Mouse (Mus musculus) hindbrain, embryonic 15.5 days (tissue): ENCODE results near the gene Hnrnpa0. TPM values are rescaled to one million over a fixed set of nuclear protein-coding genes. Genes with fewer than 3 reads are reported as not detected.
"Not testable (repeated sequence)": the region's sequence is repeated elsewhere in the genome, so short reads cannot be mapped to it uniquely, and the experiment has no call there.

Experiments
- ATAC-seq: fragments of 200-750 bp; cut with Nextera tagmentation; 2 replicates; pipeline ENCODE4 v1.8.0; 2017; ENCODE audit warnings: low read depth, moderate number of reproducible peaks, moderate TSS enrichment; ENCODE audit not compliant: low FRiP score
- H3K27ac ChIP-seq: fragments of 300-500 bp; sonication (generic); replicated peaks from 2 replicates; pipeline ENCODE4 v1.5.1; 2015; ENCODE audit warnings: mild to moderate bottlenecking, inconsistent platforms
- H3K27me3 ChIP-seq: fragments of 300-500 bp; sonication (generic); 2 replicates; pipeline ENCODE4 v1.6.1; 2015; ENCODE audit warnings: control low read depth, inconsistent platforms
- H3K36me3 ChIP-seq: fragments of 300-500 bp; sonication (generic); 2 replicates; pipeline ENCODE4 v1.6.1; 2015; ENCODE audit warnings: control low read depth, inconsistent platforms
- H3K4me1 ChIP-seq: fragments of 300-500 bp; sonication (generic); replicated peaks from 2 replicates; pipeline ENCODE4 v1.6.1; 2015; ENCODE audit warnings: control low read depth, inconsistent platforms
- H3K4me2 ChIP-seq: fragments of 300-500 bp; sonication (generic); 2 replicates; pipeline ENCODE4 v1.6.1; 2015; ENCODE audit warnings: moderate library complexity, mild to moderate bottlenecking, inconsistent platforms
- H3K4me3 ChIP-seq: fragments of 300-500 bp; sonication (generic); 2 replicates; pipeline ENCODE4 v1.5.1; 2015; ENCODE audit warnings: mild to moderate bottlenecking, inconsistent platforms
- H3K9ac ChIP-seq: fragments of 300-500 bp; sonication (generic); 2 replicates; pipeline ENCODE4 v1.6.1; 2015; ENCODE audit warnings: inconsistent platforms
- H3K9me3 ChIP-seq: fragments of 300-500 bp; sonication (generic); 2 replicates; pipeline ENCODE4 v1.6.1; 2016; ENCODE audit warnings: control low read depth, inconsistent platforms
- WGBS: fragments of 180-500 bp; shearing (Covaris S2); methylation state at CpG from one replicate; pipeline ENCODE4 v1.1.7; 2015; 5-methylcytosine and 5-hydroxymethylcytosine counted together
- polyA plus RNA-seq: library from polyadenylated mRNA; unstranded; fragments of >200 nt; fragmentation: Nextera tagmentation; extraction: Ambion mirVana; gene quantifications from 2 replicates; pipeline ENCODE4 v1.2.1, GENCODE M21; 2015

The Hnrnpa0 gene
- polyA plus RNA-seq, 1 experiment from 2014 or later: 39.6 TPM

DNA sequence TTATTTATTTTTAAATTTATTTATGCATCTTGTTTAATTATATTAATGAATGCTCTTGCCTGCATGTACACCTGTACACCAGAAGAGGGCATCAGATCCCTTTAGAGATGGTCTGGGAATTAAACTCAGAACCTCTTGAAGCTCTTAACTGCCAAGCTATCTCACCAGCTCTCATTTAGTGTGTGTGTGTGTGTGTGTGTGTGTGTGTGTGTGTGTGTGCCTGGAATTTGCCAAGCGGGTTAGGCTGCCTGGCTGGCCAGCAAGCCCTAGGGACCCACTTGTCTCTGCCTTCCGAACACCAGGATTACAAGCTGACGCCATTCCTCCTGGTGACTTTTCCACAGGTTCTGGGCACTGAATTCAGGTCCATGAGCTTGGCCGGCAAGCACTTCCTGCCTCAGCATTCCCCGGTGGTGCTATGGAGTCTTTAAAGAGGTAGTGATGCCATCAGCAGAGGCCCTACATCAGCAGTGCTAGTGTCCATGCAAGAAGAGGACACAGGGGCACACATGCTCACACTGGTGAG, 20.7 kb upstream of the Hnrnpa0 start:
- Histone ChIP-seq H3K27me3 (no peaks in the 10 kb centered on the region), H3K4me3 (peak overlapping the region; percentile 41), H3K4me1 (peaks cover 12% of the 10 kb centered on the region), H3K9me3 (no peaks in the 10 kb centered on the region), H3K36me3 (no peaks in the 10 kb centered on the region), H3K9ac (no peak overlapping the region), H3K27ac (no peak overlapping the region), H3K4me2 (peak overlapping the region; percentile 80)
- peak; percentile 46; the same call in 1 of the 2 replicates for ATAC-seq
- 41% methylated on average over 5 of the region's 5 CpGs for WGBS

- Histone ChIP-seq H3K4me1 (peaks cover 12% of the 10 kb centered on the region), H3K27me3 (no peaks in the 10 kb centered on the region), H3K9me3 (no peaks in the 10 kb centered on the region), H3K4me2 (peak overlapping the region; percentile 80), H3K4me3 (peak overlapping the region; percentile 41), H3K36me3 (no peaks in the 10 kb centered on the region), H3K27ac (peak overlapping the region; percentile 69; the same call in 1 of the 2 replicates), H3K9ac (peak overlapping the region; percentile 44)
- WGBS: under 1% methylated on average over 17 of the region's 17 CpGs
- ATAC-seq: peak; percentile 94
These were observed 20.0 kb upstream of the Hnrnpa0 start for GRCm38 (mm10) chr13:58148256-58148831.

DNA sequence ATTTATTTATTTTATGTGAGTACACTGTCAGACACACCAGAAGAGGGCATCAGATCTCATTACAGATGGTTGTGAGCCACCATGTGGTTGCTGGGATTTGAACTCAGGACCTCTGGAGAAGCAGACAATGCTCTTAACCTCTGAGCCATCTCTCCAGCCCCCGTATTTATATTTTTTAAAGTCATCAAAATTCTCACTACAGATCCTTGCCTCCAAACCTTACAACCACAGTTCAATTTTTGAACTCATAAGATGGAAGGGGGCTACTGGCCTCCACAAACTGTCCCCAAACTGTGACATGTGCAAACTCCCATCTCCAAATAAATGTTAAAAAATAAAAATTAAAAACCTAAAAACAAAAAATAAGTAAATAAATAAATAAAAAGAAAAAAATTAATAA, 19.4 kb upstream of the Hnrnpa0 start:
- Histone ChIP-seq H3K4me1 (peaks cover 12% of the 10 kb centered on the region), H3K9me3 (no peaks in the 10 kb centered on the region), H3K27me3 (no peaks in the 10 kb centered on the region), H3K9ac (no peak overlapping the region), H3K27ac (no peak overlapping the region), H3K4me3 (no peak overlapping the region), H3K4me2 (no peak overlapping the region), H3K36me3 (no peaks in the 10 kb centered on the region)
- ATAC-seq: no peak
- 65% methylated on average over 1 of the region's 1 CpGs for WGBS

DNA sequence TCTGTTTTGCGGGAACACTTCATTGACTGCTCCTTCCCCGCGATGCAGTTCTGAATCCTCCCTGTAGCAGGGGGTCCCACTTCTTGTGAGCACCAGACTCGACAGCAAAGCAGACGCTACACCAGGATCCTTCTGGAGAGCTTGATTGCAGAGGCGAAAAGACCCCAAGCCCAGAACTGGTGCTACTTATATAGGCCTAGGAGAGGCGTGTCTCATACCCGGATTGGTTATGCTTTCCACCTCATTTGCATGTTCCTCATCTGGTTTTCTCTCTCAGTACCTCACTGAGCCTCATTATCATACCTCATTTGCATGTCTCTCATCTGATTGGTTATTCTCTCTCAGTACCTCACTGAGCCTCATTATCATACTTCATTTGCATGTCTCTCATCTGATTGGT, 18.2 kb upstream of the Hnrnpa0 start:
- H3K4me1 ChIP-seq: peaks cover 12% of the 10 kb centered on the region
- not testable (repeated sequence) for H3K9ac ChIP-seq, H3K27ac ChIP-seq, H3K36me3 ChIP-seq, H3K9me3 ChIP-seq, H3K4me3 ChIP-seq, H3K4me2 ChIP-seq, ATAC-seq, H3K27me3 ChIP-seq
- 95% methylated on average over 8 of the region's 8 CpGs for WGBS

- H3K36me3 ChIP-seq: no peaks in the 10 kb centered on the region
- H3K9ac ChIP-seq: no peak overlapping the region
- 52% methylated on average over 3 of the region's 3 CpGs for WGBS
- no peaks in the 10 kb centered on the region for H3K27me3 ChIP-seq
- H3K4me1 ChIP-seq: peaks cover 6% of the 10 kb centered on the region
- no peaks in the 10 kb centered on the region for H3K9me3 ChIP-seq
- H3K4me3 ChIP-seq: no peak overlapping the region
- H3K27ac ChIP-seq: no peak overlapping the region
- H3K4me2 ChIP-seq: no peak overlapping the region
- no peak for ATAC-seq
These were observed 3.3 kb upstream of the Hnrnpa0 start for GRCm38 (mm10) chr13:58131692-58132091.

DNA sequence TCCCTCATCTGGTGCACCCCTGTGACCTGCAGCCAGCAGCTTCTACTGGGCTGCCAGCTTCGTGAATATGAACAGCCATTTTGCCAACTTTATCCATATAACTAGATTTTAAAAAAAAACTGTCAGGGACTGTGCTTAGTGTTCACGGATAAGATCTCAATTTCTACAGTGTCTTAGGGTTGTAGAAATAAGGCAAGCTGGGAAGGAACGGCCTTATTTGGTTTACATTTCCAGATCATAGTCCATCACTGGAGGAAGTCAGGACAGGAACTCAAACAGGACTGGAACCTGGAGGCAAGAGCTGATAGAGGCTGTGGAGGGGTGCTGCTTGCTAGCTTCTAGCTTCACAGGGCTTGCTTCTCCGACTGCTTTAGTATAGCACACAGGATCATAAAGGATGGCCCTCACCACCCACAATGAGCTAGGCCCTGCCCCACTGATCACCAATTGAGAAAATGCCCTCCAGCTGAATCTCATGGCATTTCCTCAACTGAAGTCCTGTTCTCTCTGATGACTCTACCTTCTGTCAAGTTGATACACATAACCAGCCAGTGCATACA, 1.4 kb upstream of the Hnrnpa0 start:
- no peaks in the 10 kb centered on the region for H3K27me3 ChIP-seq
- H3K4me1 ChIP-seq: peaks cover 21% of the 10 kb centered on the region
- peak overlapping the region; percentile 100 for H3K27ac ChIP-seq
- H3K4me3 ChIP-seq: peak overlapping the region; percentile 84
- 42% methylated on average over 4 of the region's 4 CpGs for WGBS
- peak overlapping the region; percentile 81 for H3K4me2 ChIP-seq
- no peak for ATAC-seq
- H3K9me3 ChIP-seq: no peaks in the 10 kb centered on the region
- H3K9ac ChIP-seq: peak overlapping the region; percentile 95
- H3K36me3 ChIP-seq: no peaks in the 10 kb centered on the region

- Histone ChIP-seq H3K9ac (peak overlapping the region; percentile 95), H3K4me1 (peaks cover 26% of the 10 kb centered on the region), H3K36me3 (no peaks in the 10 kb centered on the region), H3K27ac (peak overlapping the region; percentile 100), H3K4me2 (peak overlapping the region; percentile 81), H3K27me3 (no peaks in the 10 kb centered on the region), H3K4me3 (peak overlapping the region; percentile 84), H3K9me3 (no peaks in the 10 kb centered on the region)
- peak; percentile 97 for ATAC-seq
- under 1% methylated on average over 78 of the region's 83 CpGs for WGBS
These were observed 664 bp upstream of the Hnrnpa0 start for GRCm38 (mm10) chr13:58128768-58129671.

- H3K36me3 ChIP-seq: no peaks in the 10 kb centered on the region
- H3K27ac ChIP-seq: peak overlapping the region; percentile 100
- H3K9me3 ChIP-seq: no peaks in the 10 kb centered on the region
- peak overlapping the region; percentile 95 for H3K9ac ChIP-seq
- WGBS: under 1% methylated on average over 78 of the region's 81 CpGs
- peak; percentile 64 for ATAC-seq
- peak overlapping the region; percentile 84 for H3K4me3 ChIP-seq
- no peaks in the 10 kb centered on the region for H3K27me3 ChIP-seq
- peak overlapping the region; percentile 84 for H3K4me2 ChIP-seq
- peaks cover 38% of the 10 kb centered on the region for H3K4me1 ChIP-seq
These were observed 492 bp downstream of the Hnrnpa0 start for GRCm38 (mm10) chr13:58127766-58128361.

- no peak for ATAC-seq
- peak overlapping the region; percentile 84 for H3K4me3 ChIP-seq
- H3K9ac ChIP-seq: peak overlapping the region; percentile 95
- H3K27me3 ChIP-seq: no peaks in the 10 kb centered on the region
- WGBS: under 1% methylated on average over 57 of the region's 92 CpGs
- no peaks in the 10 kb centered on the region for H3K36me3 ChIP-seq
- H3K4me1 ChIP-seq: peaks cover 41% of the 10 kb centered on the region
- H3K27ac ChIP-seq: peak overlapping the region; percentile 100
- peak overlapping the region; percentile 84 for H3K4me2 ChIP-seq
- H3K9me3 ChIP-seq: no peaks in the 10 kb centered on the region
These were observed 1.2 kb downstream of the Hnrnpa0 start for GRCm38 (mm10) chr13:58126862-58127765.

DNA sequence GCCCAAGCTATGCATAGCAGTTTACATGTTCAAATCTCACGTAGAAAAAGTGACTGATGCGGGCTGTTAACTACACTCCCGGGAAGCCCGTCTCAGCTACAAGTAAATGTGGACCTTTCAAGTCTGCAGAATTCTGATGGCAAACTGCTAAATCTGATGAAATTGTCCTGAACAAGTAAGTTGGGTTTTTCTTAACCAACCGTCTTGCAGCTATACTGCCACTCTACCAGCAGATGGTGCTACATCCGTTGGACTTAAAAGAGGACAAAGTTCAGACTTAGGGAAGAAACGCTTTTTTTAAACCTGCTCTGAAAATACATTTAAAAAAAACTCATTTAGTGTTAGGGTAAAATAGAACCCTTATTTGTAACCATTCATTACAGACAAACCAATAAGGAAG, 2.2 kb downstream of the Hnrnpa0 start:
- WGBS: 27% methylated on average over 7 of the region's 7 CpGs
- Histone ChIP-seq H3K9ac (0 out of 2 replicates have a peak overlapping the region, but pooled peaks have one; percentile 21), H3K27ac (no peak overlapping the region), H3K27me3 (no peaks in the 10 kb centered on the region), H3K9me3 (no peaks in the 10 kb centered on the region), H3K4me3 (peak overlapping the region; percentile 31), H3K36me3 (no peaks in the 10 kb centered on the region), H3K4me1 (peaks cover 41% of the 10 kb centered on the region), H3K4me2 (peak overlapping the region; percentile 84)
- no peak for ATAC-seq

- peak overlapping the region; percentile 5; the same call in 1 of the 2 replicates for H3K4me2 ChIP-seq
- H3K9ac ChIP-seq: no peak overlapping the region
- H3K27me3 ChIP-seq: no peaks in the 10 kb centered on the region
- peaks cover 41% of the 10 kb centered on the region for H3K4me1 ChIP-seq
- WGBS: 59% methylated on average over 2 of the region's 2 CpGs
- no peak for ATAC-seq
- no peaks in the 10 kb centered on the region for H3K9me3 ChIP-seq
- no peaks in the 10 kb centered on the region for H3K36me3 ChIP-seq
- H3K27ac ChIP-seq: no peak overlapping the region
- H3K4me3 ChIP-seq: no peak overlapping the region
These were observed 3.4 kb downstream of the Hnrnpa0 start for GRCm38 (mm10) chr13:58124989-58125388.
